Mouse (Mus musculus) C3H10T1/2 (cell line): Measurements from ENCODE around the gene Ccdc22. TPM values are rescaled to one million over a fixed set of nuclear protein-coding genes. Genes with fewer than 3 reads are reported as not detected.

Source experiments
- polyA plus RNA-seq, 2 experiments: library from polyadenylated mRNA; unstranded; fragments of >200 nt; fragmentation: generic; extraction: Trizol; gene quantifications; one replicate each; pipeline ENCODE4 v1.2.1; 2012; ENCODE audit warnings: missing spikeins in 2 of 2

Ccdc22 gene
- 10 to 100 TPM; 26.1 to 46.2 TPM for polyA plus RNA-seq

DNA sequence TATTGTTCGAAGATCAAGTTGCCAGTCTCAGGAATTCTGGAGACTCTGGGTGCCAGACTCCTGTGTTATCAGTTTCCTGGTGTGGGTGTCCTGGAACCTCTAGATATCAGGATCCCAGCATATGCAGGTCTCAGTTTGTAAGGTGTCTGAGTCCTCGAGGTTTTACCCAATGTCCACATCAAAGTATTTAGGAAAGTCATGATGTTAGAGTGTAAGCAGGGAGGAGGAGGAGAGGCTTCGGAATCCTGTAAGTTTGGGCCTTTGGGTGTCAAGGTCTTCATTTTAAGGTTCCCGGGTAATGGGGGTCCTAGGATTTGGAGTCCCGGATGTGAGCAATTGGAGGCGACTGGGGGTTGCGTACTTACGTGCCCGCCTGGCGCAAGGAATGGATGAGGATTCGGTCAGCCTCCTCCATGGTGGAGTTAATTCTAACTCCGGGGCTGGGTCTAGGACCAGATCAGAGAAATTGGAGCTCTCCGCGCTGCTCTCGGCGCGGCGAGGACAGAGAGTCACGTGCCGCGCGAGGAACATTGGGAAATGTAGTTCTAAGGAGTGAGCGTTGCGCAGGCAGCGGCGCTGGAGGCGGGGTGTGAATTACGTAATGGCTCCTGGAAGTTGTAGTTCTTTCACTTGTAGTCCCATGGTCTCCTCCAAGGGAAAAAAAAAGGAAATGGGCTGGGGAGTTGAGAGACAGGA is at the start of gene Ccdc22:
Gene Ccdc22, minus strand, starts transcription at position 639 of the 696 bp plus-strand sequence.

DNA sequence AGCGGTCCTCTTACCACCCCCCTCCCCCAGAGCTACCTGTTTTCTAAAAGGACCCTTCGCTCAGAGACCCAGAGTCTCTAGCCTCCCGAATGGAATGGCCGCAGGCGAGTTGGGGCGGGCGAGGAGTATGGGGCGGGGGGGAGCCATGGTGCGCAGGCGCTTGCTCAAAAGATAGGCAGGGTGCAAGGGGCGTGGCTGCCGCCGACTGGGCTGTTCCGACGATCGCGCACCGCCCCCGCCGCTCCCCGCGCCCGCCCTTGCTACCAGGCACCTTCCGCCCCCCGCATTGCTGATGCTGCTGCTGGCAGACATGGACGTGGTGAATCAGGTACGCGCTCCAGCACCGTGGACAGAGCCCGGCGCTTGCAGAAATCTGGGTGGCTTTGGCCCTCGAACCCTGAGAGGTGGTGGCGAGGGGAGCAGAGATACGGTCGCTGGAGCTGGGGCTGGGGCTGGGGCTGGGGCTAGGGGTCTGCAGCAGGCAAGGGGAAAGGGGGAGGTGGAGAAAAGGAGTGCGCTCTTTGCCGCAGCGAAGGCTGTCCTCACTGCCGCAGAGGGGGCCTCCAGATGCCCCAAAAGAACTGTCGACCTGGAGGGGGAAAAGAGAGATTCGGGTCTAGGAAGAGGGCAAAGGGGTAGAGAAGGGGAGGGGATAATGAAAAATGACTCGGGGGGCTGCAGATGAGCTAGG is 33.2 kb upstream of the Ccdc22 start, which contains the start of gene Syp:
Gene Syp, plus strand, starts transcription at position 71 of the 691 bp plus-strand sequence.

DNA sequence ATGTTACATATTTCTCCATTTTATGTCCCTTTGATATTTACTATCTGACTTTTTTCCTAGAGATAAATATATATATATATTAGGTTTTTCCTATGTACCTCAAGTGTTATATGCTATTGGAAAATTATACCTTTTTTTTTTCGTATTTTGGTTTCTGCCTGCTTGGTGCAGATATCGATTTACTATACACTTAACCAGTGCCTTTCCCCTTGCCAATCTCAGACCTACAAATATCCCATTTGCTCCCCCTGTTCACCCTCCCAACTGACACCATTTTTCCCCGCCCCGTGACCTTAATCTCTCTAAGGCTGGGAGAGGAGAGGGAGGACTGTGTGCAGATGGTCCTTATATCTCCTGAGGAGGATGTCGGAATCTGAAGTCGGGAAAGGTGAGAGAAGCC is 1.5 kb upstream of the Ccdc22 start, which contains the start of gene Cacna1f:
Gene Cacna1f, plus strand, starts transcription at position 301 of the 400 bp plus-strand sequence.

DNA sequence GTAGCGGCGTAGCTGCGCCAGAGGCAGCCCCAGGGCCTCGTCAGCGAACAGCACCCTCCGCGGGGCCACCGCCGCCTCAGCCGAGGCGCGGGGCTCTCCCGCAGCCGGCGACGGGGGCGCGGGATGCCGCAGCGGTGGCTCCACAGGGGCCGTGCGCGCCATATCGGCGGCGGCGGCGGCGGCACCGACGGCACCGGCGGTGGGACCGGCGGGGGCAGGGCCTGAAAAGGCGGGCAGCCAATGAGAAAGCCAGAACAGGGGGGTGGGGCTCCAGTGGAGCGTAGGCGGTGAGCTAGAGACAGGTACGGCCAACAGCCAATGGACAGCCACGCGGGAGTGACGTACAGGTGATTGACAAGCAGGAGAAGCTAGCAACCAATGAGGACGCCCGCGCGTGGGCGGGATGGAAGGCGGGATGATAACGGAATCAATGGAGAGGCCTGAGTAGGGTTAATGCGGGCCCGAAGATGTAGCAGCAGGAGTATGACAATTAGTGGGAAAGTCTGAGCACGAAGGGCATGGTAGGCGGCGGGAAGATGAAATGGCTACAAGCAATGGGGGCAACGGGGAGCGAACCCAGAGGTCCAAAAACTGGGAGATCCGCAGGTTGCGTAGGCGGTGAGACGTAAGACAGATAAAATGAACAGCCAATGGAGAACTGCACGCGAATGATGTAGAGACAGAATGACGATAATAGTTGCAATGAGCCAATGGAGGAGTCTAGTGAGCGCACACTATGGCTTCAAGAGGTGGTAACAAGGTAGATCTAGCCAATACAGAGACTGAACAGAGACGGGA is 31.0 kb downstream of the Ccdc22 start, which contains the start of gene Ppp1r3f:
Gene Ppp1r3f, minus strand, starts transcription at position 197 of the 798 bp plus-strand sequence.

DNA sequence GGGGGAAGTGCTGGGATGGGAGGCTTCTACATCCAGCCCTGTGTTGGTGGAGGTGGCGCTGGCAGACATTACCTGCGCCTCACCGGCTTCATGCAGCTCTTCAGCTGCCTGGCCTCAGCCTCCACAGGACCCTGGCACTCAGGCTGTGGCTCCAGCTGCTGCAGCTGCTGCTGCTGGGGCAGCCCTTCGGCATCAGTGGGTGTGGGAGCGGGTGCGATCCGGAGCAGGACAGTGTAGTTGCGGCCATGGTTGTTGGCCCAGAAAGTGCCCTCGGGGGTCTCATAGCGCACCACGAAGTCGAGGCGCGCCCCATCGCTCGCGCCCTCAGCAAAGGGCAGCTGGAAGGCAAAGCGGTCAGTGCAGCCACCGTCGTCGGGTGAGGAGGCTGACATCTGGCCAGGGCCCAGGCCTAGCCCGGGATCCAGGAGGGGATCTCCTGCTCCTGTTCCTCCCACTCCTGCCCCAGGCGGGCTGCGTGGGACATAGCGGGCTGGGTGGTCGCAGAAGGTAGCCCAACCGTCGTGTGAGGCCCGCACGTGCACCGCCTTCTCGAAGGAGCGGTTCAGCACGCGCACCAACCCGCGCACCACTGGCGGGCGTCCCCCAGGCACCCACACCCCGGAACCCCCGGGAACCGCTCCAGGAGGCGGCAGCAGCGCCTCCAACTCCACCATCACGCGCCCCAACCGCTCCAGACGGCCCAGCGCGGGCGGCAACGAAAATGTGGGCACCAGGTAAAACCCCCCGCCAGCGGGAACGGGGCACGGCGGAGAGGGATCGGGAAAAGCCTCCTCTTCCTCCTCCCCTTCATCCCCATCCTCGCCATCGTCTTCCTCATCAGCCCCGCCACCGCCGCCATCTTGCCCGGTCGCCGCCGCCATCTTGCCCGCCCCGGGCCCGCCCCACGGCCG is 31.9 kb downstream of the Ccdc22 start, which contains the start of gene Foxp3:
Gene Foxp3, plus strand, starts transcription at position 469 of the 911 bp plus-strand sequence.

Other genes with a start within 250 kb of the Ccdc22 start
- 1 to 10 TPM in 1 of 2 experiments, under 1 TPM in 1; 0.20 to 2.1 TPM for gene Usp27x, start 229.7 kb downstream of the Ccdc22 start, polyA plus RNA-seq
- gene Foxp3, start 31.9 kb downstream of the Ccdc22 start, polyA plus RNA-seq, result under 1 TPM; 0.12 to 0.41 TPM
- gene Ppp1r3f, start 31.2 kb downstream of the Ccdc22 start, polyA plus RNA-seq, result 1 to 10 TPM; 1.5 to 4.1 TPM
- gene Cacna1f, start 1.6 kb upstream of the Ccdc22 start, polyA plus RNA-seq, result under 1 TPM in 1 of 2 experiments, not detected in 1; 0.01 TPM
- under 1 TPM; 0.22 to 0.81 TPM for gene Syp, start 33.0 kb upstream of the Ccdc22 start, polyA plus RNA-seq
- under 1 TPM; 0.16 to 0.66 TPM for gene Prickle3, start 51.7 kb upstream of the Ccdc22 start, polyA plus RNA-seq
- gene Plp2, start 65.9 kb upstream of the Ccdc22 start, polyA plus RNA-seq, result 100 to 1,000 TPM; 442 to 683 TPM
- gene Magix, start 75.7 kb upstream of the Ccdc22 start, polyA plus RNA-seq, result under 1 TPM; 0.01 to 0.20 TPM
- 10 to 100 TPM in 1 of 2 experiments, 1 to 10 TPM in 1; 2.5 to 11.5 TPM for gene Gpkow, start 91.6 kb upstream of the Ccdc22 start, polyA plus RNA-seq
- 10 to 100 TPM; 15.4 to 54.3 TPM for gene Wdr45, start 108.8 kb upstream of the Ccdc22 start, polyA plus RNA-seq
- gene Gm45208, start 116.7 kb upstream of the Ccdc22 start, polyA plus RNA-seq, result under 1 TPM in 1 of 2 experiments, not detected in 1; 0.24 TPM
- 100 to 1,000 TPM; 113 to 154 TPM for gene Praf2, start 122.9 kb upstream of the Ccdc22 start, polyA plus RNA-seq
- gene Ccdc120, start 145.4 kb upstream of the Ccdc22 start, polyA plus RNA-seq, result 1 to 10 TPM; 2.4 to 7.6 TPM
- 10 to 100 TPM; 32.8 to 42.6 TPM for gene Tfe3, start 157.0 kb upstream of the Ccdc22 start, polyA plus RNA-seq
- 10 to 100 TPM in 1 of 2 experiments, 1 to 10 TPM in 1; 5.9 to 35.2 TPM for gene Gripap1, start 184.2 kb upstream of the Ccdc22 start, polyA plus RNA-seq
- gene Kcnd1, start 216.8 kb upstream of the Ccdc22 start, polyA plus RNA-seq, result 1 to 10 TPM in 1 of 2 experiments, under 1 TPM in 1; 0.34 to 4.5 TPM
- 10 to 100 TPM; 21.4 to 48.2 TPM for gene Otud5, start 235.8 kb upstream of the Ccdc22 start, polyA plus RNA-seq